Mouse (Mus musculus): Measurements from ENCODE around the gene Ice2. TPM values are rescaled to one million over a fixed set of nuclear protein-coding genes. Genes with fewer than 3 reads are reported as not detected.

Ice2 gene
- polyA plus RNA-seq, 1 experiment from 2014 or later = 7.3 TPM

- no peaks in the 10 kb centered on the region for H3K36me3 ChIP-seq (ENCODE audit: insufficient read depth, low read length)
- H3K27ac ChIP-seq (ENCODE audit: low read length) = peak overlapping the region; percentile 99
- H3K4me1 ChIP-seq (ENCODE audit: insufficient read depth, low read depth, low read length) = peaks cover 35% of the 10 kb centered on the region
- no peaks in the 10 kb centered on the region for H3K9me3 ChIP-seq (ENCODE audit: low read length)
- TF ChIP-seq CTCF (IDR thresholded peaks at IDR 0.05) (peak; percentile 24; the same call in 1 of the 2 replicates), EP300 (IDR thresholded peaks at IDR 0.05) (no peak; the same call in 1 of the 2 replicates)
- H3K4me3 ChIP-seq (ENCODE audit: low read depth, low read length) = peak overlapping the region; percentile 93
- H3K4me2 ChIP-seq (replicated peaks; ENCODE audit: low read depth, low read length) = peak overlapping the region; percentile 67
- ATAC-seq (peak; percentile 47), DNase-seq (ENCODE audit: low spot score) (peak; percentile 67)
- H3K27me3 ChIP-seq (replicated peaks; ENCODE audit: insufficient read depth, low read length) = no peaks in the 10 kb centered on the region
- peak overlapping the region; percentile 99 for H3K9ac ChIP-seq (replicated peaks; ENCODE audit: low read depth)
- 3% methylated on average over 32 of the region's 32 CpGs for WGBS
Observed at GRCm38 (mm10) chr9:69453901-69454666, 56.4 kb downstream of the Ice2 start.

- Histone ChIP-seq H3K27me3 (replicated peaks; ENCODE audit: insufficient read depth, low read length) (no peaks in the 10 kb centered on the region), H3K27ac (ENCODE audit: low read length) (peak overlapping the region; percentile 99), H3K4me1 (ENCODE audit: insufficient read depth, low read depth, low read length) (peaks cover 41% of the 10 kb centered on the region), H3K4me2 (replicated peaks; ENCODE audit: low read depth, low read length) (peak overlapping the region; percentile 67), H3K9ac (replicated peaks; ENCODE audit: low read depth) (peak overlapping the region; percentile 99), H3K4me3 (ENCODE audit: low read depth, low read length) (peak overlapping the region; percentile 93), H3K9me3 (ENCODE audit: low read length) (no peaks in the 10 kb centered on the region), H3K36me3 (ENCODE audit: insufficient read depth, low read length) (no peaks in the 10 kb centered on the region)
- 28% methylated on average over 4 of the region's 4 CpGs for WGBS
- peak; percentile 33 for DNase-seq (ENCODE audit: low spot score)
- TF ChIP-seq CTCF (IDR thresholded peaks at IDR 0.05) (no peak), EP300 (IDR thresholded peaks at IDR 0.05) (no peak)
- ATAC-seq = no peak
Observed at GRCm38 (mm10) chr9:69454691-69455090, 57.0 kb downstream of the Ice2 start.

GRCm38 (mm10) chr9:69455391-69455790, 57.7 kb downstream of the Ice2 start:
- no peak for ATAC-seq
- Histone ChIP-seq H3K9ac (replicated peaks; ENCODE audit: low read depth) (peak overlapping the region; percentile 27), H3K4me3 (ENCODE audit: low read depth, low read length) (peak overlapping the region; percentile 93), H3K27me3 (replicated peaks; ENCODE audit: insufficient read depth, low read length) (no peaks in the 10 kb centered on the region), H3K27ac (ENCODE audit: low read length) (peak overlapping the region; percentile 99), H3K36me3 (ENCODE audit: insufficient read depth, low read length) (no peaks in the 10 kb centered on the region; the same call in 1 of the 2 replicates), H3K4me2 (replicated peaks; ENCODE audit: low read depth, low read length) (peak overlapping the region; percentile 67), H3K4me1 (ENCODE audit: insufficient read depth, low read depth, low read length) (peaks cover 43% of the 10 kb centered on the region), H3K9me3 (ENCODE audit: low read length) (no peaks in the 10 kb centered on the region)
- no peak for TF ChIP-seq CTCF (IDR thresholded peaks at IDR 0.05)
- peak; percentile 37 for TF ChIP-seq EP300 (IDR thresholded peaks at IDR 0.05)
- DNase-seq (ENCODE audit: low spot score) = peak; percentile 87
- 5% methylated on average over 4 of the region's 4 CpGs for WGBS

DNA sequence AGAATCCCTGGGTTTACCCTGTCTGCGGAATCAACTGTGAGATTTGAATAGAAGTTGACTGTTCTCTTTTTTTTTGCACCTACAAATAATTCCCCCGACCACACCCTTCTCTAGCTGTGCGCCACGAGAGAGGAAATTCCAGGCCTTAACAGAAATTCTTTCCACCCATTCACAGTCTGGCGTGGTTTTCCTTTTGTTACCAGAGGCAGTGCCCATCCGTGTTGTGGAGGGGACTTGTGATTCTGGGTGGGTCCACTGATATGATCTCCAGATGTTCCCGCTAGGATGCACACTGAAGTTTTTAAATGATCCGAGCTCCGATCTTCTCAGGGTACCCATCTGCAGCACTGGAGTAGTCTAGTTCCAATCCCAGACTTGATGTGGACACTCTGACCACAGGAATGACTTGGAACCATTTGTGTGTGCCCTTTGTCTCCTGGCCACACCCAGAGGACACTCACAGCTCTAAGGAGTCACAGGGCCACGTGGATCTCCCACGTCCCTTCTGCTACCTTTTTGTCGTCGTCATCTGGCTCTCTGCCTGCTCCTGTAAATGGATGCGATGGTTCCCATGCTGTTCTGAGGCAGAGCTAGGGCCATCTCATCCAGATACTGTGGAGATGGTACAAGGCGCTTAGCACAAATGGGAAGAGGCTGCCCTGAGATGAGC, 58.8 kb downstream of the Ice2 start:
- TF ChIP-seq EP300 (IDR thresholded peaks at IDR 0.05) (peak; percentile 84), CTCF (IDR thresholded peaks at IDR 0.05) (no peak)
- WGBS = 43% methylated on average over 15 of the region's 15 CpGs
- Histone ChIP-seq H3K27me3 (replicated peaks; ENCODE audit: insufficient read depth, low read length) (no peaks in the 10 kb centered on the region), H3K9me3 (ENCODE audit: low read length) (no peaks in the 10 kb centered on the region), H3K4me1 (ENCODE audit: insufficient read depth, low read depth, low read length) (peaks cover 43% of the 10 kb centered on the region), H3K36me3 (ENCODE audit: insufficient read depth, low read length) (no peaks in the 10 kb centered on the region; the same call in 1 of the 2 replicates), H3K27ac (ENCODE audit: low read length) (peak overlapping the region; percentile 99), H3K4me2 (replicated peaks; ENCODE audit: low read depth, low read length) (peak overlapping the region; percentile 67), H3K4me3 (ENCODE audit: low read depth, low read length) (no peak overlapping the region; the same call in 1 of the 2 replicates), H3K9ac (replicated peaks; ENCODE audit: low read depth) (no peak overlapping the region)
- DNase-seq (ENCODE audit: low spot score) (peak; percentile 71), ATAC-seq (no peak)

DNA sequence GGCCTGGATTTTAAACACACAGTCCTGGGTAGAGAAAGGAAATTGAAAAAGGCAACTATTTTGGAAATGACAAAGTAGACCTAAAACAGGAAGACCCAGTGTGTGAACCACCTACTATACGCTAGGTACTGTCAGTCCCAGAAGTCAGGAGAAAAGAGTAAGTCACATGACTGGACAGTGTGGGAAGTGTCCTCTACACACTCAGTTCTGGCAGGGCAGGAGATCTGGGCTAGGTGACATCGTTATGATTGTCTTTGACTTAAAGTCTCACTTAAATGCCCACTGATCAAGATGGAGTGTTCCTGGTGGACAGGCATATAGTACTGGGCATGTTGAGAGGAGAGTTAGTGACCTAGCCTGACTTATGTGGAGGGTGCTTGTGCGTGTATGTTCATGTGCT, 59.4 kb downstream of the Ice2 start:
- no peaks in the 10 kb centered on the region for H3K9me3 ChIP-seq (ENCODE audit: low read length)
- no peaks in the 10 kb centered on the region; the same call in 1 of the 2 replicates for H3K36me3 ChIP-seq (ENCODE audit: insufficient read depth, low read length)
- no peak overlapping the region for H3K9ac ChIP-seq (replicated peaks; ENCODE audit: low read depth)
- H3K4me1 ChIP-seq (ENCODE audit: insufficient read depth, low read depth, low read length) = peaks cover 43% of the 10 kb centered on the region
- no peak for TF ChIP-seq EP300 (IDR thresholded peaks at IDR 0.05)
- no peak for TF ChIP-seq CTCF (IDR thresholded peaks at IDR 0.05)
- WGBS = 64% methylated on average over 3 of the region's 3 CpGs
- no peak overlapping the region for H3K4me3 ChIP-seq (ENCODE audit: low read depth, low read length)
- H3K27ac ChIP-seq (ENCODE audit: low read length) = peak overlapping the region; percentile 99
- DNase-seq (ENCODE audit: low spot score) (no peak), ATAC-seq (no peak)
- peak overlapping the region; percentile 67 for H3K4me2 ChIP-seq (replicated peaks; ENCODE audit: low read depth, low read length)
- H3K27me3 ChIP-seq (replicated peaks; ENCODE audit: insufficient read depth, low read length) = no peaks in the 10 kb centered on the region
